Mouse (Mus musculus): Measurements from ENCODE around the gene Dcun1d3. TPM values are rescaled to one million over a fixed set of nuclear protein-coding genes. Genes with fewer than 3 reads are reported as not detected.

The Dcun1d3 gene
- polyA plus RNA-seq, 1 experiment from 2014 or later = 6.8 TPM

Other genes starting within 250 kb of the Dcun1d3 start
- gene Acsm4, start 206.3 kb downstream of the Dcun1d3 start, polyA plus RNA-seq (2015; fragmentation: Nextera tagmentation; extraction: Ambion mirVana) = not detected in 2 replicates
- gene Thumpd1, start 175.5 kb downstream of the Dcun1d3 start, polyA plus RNA-seq (2015; fragmentation: Nextera tagmentation; extraction: Ambion mirVana) = 42.6 and 49.9 TPM in 2 replicates
- gene Acsm3, start 135.4 kb downstream of the Dcun1d3 start, polyA plus RNA-seq (2015; fragmentation: Nextera tagmentation; extraction: Ambion mirVana) = 0.13 and 0.34 TPM in 2 replicates
- gene Rexo5, start 102.3 kb downstream of the Dcun1d3 start, polyA plus RNA-seq (2015; fragmentation: Nextera tagmentation; extraction: Ambion mirVana) = 11.2 and 21.6 TPM in 2 replicates
- 12.0 TPM in 2 replicates for gene Eri2, start 102.2 kb downstream of the Dcun1d3 start, polyA plus RNA-seq (2015; fragmentation: Nextera tagmentation; extraction: Ambion mirVana)
- gene Lyrm1, start 437 bp downstream of the Dcun1d3 start, polyA plus RNA-seq (2015; fragmentation: Nextera tagmentation; extraction: Ambion mirVana) = 7.6 and 8.9 TPM in 2 replicates
- gene Dnah3, start 199.0 kb upstream of the Dcun1d3 start, polyA plus RNA-seq (2015; fragmentation: Nextera tagmentation; extraction: Ambion mirVana) = 0.08 and 0.22 TPM in 2 replicates
- 24.1 and 27.3 TPM in 2 replicates for gene Tmem159, start 206.1 kb upstream of the Dcun1d3 start, polyA plus RNA-seq (2015; fragmentation: Nextera tagmentation; extraction: Ambion mirVana)
- gene Zp2, start 249.0 kb upstream of the Dcun1d3 start, polyA plus RNA-seq (2015; fragmentation: Nextera tagmentation; extraction: Ambion mirVana) = 0.06 and 0.14 TPM in 2 replicates